Mouse (Mus musculus): ENCODE data around the gene Magi2. TPM values are rescaled to one million over a fixed set of nuclear protein-coding genes. Genes with fewer than 3 reads are reported as not detected.
"Not testable (repeated sequence)": the region's sequence is repeated elsewhere in the genome, so short reads cannot be mapped to it uniquely, and the experiment has no call there.

Magi2 gene
- polyA plus RNA-seq, 1 experiment from 2014 or later: 0.78 TPM

DNA sequence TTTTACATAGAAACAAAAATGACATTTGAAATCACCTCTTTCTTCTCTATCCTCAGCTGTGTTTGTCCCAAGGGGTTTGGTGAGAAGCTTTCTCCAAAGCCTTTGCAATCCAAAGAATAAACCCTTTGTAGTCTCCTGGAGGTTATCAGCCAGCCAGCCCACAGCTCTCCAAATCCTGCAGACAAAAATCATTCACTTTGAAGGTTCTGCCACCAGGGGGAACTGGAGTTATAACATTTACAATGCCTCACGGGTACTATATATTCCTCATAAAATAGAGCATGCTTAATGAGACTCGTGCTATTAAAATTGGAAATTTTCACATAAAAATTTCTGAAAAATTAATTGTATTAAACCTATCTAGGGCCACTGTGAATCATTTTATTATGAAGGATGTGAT is 202.5 kb downstream of the Magi2 start:
- no peak for DNase-seq (ENCODE audit: low spot score)

GRCm38 (mm10) chr5:19462541-19462940 is 235.7 kb downstream of the Magi2 start:
- no peak for DNase-seq (ENCODE audit: low spot score)

DNA sequence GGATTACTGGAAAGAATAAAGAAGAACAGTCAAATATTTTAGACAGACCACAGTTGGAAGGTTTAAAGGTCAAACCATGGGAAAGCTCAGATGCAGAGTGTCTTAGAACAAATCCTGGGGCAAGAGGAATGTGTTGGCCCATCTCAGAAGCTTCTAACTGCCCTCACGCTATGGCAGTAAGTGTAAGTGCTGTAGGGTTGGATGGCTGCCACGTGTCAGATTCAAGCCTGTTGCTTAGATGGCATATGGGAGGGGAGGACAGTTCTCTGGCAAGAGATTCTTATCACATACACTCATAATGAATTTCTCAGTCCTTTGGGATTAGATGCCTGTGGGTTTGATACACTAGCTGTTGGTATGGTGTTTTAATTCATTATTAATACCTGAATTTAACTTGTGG is 238.5 kb downstream of the Magi2 start:
- no peak for DNase-seq (ENCODE audit: low spot score)

- no peak for DNase-seq (ENCODE audit: low spot score)
Measured at GRCm38 (mm10) chr5:19472851-19473439, 246.1 kb downstream of the Magi2 start.

DNA sequence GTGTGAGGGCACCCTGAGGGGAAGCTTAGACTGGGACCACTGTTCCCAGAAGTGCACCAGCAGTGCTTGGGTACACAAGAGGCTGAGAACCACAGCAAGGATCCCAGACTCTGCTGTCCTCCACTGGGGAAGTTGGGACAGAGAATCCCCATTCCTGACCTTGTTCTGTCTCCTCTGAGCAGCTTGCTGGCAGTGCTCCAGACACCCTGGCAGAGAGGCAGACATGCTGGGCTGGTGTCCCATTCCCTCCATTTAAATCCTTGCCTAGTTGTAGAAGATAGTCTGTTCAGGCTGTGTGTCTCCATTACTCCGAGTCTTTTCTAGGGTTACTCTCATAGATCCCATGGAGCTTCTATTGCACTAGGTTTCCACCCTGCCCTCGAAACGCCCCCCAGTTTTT is 256.1 kb downstream of the Magi2 start:
- DNase-seq (ENCODE audit: low spot score): no peak

DNA sequence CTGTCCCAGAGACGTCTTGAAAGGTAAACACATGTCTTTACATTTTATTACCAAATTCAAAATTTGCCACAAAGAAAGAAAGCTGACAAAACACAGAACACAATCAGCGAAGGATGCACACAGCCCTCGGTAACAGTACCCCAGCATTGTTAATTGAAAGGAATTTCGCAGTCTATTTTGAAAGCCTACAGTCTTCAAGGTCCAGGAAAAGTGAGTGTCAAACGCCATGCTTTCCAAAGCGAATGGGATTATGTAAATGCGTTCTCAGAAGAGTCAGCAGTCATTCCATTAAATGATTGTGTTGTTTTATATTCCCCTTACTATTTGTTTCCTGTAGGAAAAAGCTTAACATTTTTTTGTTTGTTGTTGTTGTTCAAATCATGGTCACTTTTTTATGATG is 261.1 kb downstream of the Magi2 start:
- DNase-seq (ENCODE audit: low spot score): no peak

- no peak for DNase-seq (ENCODE audit: low spot score)
Measured at GRCm38 (mm10) chr5:19501005-19501404, 274.2 kb downstream of the Magi2 start.

DNA sequence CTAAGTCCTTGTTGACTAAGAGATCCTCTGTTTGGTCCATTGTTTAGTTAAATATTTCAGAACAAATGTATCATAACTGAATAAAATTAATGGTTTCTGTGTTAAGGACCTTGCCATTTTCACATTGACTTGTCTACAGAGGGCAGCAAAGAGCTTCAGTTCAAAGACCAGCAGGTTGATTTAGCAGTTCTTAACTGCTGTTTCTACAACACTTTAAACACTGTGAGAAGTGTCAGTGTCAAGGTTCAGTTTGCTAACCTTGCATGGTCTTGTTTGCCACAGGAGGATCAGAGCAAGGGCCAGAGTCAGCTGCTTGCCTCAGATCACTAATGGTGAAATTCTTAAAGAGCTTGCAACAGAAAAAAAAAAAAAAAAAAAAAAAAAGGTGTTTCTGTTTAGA is 295.3 kb downstream of the Magi2 start:
- peak; percentile 4 for DNase-seq (ENCODE audit: low spot score)

DNA sequence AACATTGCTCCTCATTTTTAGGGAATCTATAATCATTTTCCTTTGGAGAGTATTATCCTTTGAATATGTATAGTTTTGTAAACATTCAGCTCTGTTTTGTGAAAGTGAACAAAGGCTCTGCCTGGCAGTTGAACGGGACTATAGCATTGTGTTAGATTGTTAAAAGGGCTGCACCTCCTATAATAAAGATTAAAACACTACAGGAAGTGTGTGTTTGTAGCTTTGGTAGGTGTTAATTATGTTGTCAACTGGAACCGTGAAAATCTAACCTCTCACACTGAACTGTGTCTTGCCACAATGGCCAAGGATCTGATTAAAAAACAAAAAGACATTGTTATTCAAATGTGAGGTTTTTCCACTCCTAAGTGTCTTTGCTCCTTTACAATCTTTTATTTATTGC is 312.5 kb downstream of the Magi2 start:
- DNase-seq (ENCODE audit: low spot score): no peak

DNA sequence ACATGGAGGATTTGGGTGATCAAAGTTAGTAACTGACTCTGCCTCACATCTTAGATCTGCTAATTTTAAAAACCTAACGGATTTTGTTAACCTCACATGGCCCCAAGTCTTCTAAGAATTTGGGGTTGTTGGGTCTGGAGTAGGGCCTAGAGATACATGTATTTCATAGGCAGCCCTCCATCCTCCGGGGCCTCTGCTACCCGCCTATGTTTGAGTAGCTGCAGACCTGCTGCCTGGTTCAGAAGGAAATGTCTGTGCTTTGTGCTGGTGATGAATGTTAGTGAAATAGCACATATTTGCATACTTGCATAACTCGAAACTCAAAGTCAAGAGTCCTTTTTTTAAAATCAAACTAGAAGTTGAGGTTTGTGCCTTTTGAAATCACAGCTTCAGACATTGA is 319.6 kb downstream of the Magi2 start:
- no peak for DNase-seq (ENCODE audit: low spot score)

DNA sequence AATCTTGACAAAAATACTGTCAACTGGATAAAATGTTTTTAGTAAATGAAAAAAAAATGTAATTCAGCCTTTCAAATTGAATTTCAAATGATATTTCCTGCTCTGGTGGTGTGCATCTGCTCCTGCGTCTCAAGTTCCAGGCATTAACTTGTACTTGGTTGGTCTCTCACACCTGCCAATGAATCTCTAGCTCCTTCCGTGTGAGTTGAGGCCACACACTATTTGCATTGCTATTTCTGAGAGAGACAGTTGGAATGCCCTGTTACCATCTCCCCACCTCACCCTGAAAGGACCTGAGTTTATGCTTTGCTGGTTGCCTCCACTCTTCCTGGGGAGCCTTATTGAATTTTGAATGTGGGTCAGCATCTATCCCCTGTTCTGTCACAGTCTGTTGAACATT is 320.1 kb downstream of the Magi2 start:
- DNase-seq (ENCODE audit: low spot score): no peak

DNA sequence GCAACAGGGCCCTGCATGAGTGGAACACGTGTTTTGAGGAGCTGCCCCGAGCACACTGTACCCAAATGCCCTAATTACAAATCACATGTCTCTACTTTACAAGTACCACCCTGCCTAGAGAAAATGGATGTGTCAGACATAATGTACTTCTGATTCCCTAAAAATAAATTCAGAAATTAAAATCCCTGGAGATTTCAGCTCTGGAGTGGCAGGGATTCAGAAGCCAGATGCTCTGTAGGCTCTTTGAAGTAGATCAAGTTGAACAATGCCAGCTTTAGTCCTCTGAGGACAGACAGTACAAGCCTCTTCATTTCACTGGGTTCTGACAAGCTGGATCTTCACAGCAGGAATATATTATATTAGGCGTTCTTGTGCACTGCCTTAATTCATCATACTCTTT is 326.7 kb downstream of the Magi2 start:
- DNase-seq (ENCODE audit: low spot score): no peak

DNA sequence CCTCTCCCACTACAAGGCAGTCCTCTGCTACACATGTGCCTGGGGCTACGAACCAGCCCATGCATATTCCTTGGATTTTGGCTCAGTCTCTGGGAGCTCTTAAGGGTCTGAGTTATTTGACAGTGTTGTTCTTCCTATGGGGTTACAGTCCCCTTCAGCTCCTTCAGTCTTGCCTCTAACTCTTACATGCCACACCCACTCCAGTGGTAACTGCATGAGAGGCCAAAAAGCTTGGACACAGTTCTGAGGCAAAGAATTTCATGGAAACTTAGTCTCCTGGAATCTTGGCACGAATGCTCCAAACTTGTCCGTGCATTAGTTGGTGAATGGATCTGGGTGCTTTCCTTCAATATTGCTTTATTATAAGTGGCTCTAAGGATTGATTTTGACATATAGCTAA is 338.8 kb downstream of the Magi2 start:
- no peak for DNase-seq (ENCODE audit: low spot score)

DNA sequence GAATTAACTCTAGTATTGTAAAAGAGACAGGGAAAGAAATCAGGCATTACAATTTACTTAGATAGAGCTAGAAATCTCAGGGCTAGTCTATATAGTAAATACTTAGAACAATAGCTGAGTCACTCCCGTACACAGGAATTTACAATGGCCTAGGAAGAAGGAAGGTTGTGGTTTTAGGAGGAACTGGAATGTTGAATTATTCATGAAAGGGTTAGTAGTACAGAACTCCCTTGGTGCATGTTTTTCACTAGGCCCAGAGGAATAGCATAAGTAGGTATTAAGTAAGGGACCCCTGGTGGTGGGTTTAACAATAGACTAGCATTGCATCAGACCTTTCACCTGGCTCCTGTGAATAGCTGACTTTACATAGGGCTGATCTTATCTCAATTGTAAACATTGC is 339.3 kb downstream of the Magi2 start:
- not testable (repeated sequence) for DNase-seq (ENCODE audit: low spot score)

DNA sequence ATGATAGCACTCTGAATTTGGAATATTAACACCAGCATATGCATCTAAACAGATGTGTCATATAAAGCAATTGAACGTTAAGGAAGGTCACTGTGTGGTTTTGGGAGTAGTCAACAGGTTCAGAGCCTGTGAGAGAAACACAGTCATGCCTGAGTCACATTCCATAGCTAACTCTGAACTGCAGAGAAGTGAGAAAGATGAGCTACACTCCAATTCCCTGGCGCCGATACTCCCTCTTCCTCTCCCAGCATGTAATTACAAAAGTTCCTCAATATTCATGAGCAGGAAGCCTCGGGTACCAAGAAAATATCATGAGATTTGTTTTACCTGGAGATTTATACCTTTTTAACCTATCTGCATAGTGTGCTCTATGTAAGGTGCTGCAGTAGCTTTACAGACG is 380.9 kb downstream of the Magi2 start:
- DNase-seq (ENCODE audit: low spot score): no peak

DNA sequence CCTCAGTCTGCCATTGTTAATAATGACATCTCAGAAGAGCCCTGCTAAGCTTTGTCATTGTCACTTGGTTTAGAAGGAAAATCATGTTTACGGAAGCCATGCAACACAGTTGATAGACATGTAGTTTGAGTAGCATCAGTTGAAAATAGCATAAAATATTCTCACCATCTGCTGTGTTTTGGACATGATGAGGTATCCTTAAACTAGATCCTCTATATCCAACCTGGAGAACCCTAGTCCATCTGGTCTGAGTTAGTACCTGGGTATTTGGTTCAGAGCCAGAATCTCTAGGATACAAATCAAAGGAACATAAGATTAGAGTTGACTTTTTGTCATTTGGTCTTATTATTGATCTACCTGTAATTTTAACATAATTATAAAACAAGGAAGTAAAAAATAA is 385.0 kb downstream of the Magi2 start:
- DNase-seq (ENCODE audit: low spot score): no peak

DNA sequence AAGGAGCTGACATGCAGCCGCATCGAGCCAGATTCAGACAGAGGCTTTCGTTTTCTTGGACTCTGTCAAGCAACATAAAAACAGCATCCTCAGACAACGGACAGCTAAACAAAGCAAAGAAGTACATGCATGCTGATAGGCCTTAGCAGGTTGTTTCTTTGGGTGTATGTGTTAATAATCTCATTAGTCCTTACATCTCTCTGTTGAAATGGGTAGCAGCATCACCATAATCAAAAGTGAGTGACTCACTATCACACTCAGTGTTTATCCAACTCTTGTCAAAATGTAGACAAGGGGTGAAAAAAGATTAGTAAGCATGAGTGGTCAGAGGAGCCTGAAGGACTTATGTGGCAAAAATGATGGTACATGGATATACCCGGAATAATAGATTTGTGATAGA is 394.8 kb downstream of the Magi2 start:
- DNase-seq (ENCODE audit: low spot score): no peak

GRCm38 (mm10) chr5:19633976-19634375 is 407.1 kb downstream of the Magi2 start:
- no peak for DNase-seq (ENCODE audit: low spot score)

GRCm38 (mm10) chr5:19637789-19638188 is 411.0 kb downstream of the Magi2 start:
- DNase-seq (ENCODE audit: low spot score): no peak

GRCm38 (mm10) chr5:19655986-19656385 is 429.1 kb downstream of the Magi2 start:
- DNase-seq (ENCODE audit: low spot score): no peak

DNA sequence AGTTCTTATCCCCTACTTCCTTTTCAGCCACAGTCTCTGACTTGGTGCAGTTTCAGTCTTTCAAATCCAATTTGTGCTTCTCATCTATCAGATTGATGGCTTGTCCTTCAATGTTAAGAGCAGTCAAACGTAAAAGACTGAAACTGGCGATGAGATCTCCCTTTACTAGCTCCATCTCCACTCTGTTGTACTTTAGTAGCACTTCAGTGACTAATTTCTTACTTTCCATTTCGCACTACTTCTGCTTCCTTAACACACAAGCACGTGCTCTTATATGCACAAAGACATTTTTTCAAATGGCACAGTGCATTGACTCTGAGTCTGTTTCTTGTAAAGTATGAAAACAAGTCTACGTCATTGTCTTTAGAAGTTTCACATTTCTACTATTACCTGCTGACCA is 439.6 kb downstream of the Magi2 start:
- no peak for DNase-seq (ENCODE audit: low spot score)

DNA sequence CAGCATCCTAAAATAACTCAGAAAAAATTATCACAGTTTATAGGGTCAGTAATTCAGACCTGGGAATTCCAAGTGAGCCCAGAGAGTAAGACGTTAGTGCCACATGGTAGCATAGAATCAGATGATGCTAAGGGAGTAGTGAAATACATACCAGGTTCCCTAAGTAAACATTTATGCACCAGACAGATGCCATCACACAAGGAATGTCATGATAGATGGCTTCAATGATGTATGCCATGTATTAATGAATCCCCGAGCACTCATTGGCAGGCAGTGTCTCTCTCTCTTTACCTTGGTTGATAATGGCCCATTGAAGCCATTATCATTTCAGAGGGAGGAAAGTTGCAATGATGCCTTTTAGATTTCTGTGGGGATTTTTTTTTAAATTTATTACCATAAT is 490.5 kb downstream of the Magi2 start:
- DNase-seq (ENCODE audit: low spot score): no peak

DNA sequence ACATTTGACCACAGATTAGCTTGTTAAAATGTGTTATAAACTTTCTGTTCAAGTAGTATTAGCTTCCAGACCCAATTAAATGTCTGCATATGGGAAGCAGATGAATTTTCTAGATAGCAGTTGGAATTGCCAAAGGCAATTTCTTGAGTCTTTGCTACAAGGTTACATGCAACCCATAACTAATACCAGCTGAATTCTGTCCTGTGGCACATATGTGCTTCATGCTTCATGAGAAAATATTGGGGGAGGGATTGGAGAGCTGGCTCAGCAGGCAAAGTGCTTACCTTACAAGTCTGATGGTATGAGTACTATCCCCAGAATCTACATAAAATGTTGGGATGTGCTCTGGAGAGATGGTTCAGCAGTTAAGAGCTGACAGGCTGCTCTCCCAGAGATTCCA is 499.4 kb downstream of the Magi2 start:
- DNase-seq (ENCODE audit: low spot score): no peak

- DNase-seq (ENCODE audit: low spot score): no peak
Measured at GRCm38 (mm10) chr5:19745376-19745775, 518.5 kb downstream of the Magi2 start.

Data from thymus, postnatal 0 days (tissue).